ENCODE assay signal across 10 mouse cellular contexts in genomic region chr9:12692329-12692728, GRCm38 (mm10).
DNase-seq lines count a peak whose midpoint lies in the region; ATAC-seq and TF ChIP-seq lines count a peak whose summit lies in the region.
"Had no signal": no experiment of that assay in that cellular context is flagged by ENCODE, and none has a peak within 500 bp of the region (broad histone marks: within the 10 kb centered on the region; RNA-seq: fewer than 3 reads in every experiment).

No protein-coding gene starts in this region.

- no peaks in the 10 kb centered on the region for H3K27me3 ChIP-seq in heart, postnatal 0 days (ENCODE audit: control insufficient read depth, insufficient read depth, low read length)
- no peaks in the 10 kb centered on the region for H3K27me3 ChIP-seq in testis, adult 2 months (ENCODE audit: control insufficient read depth, insufficient read depth, low read length)
- peaks cover 13% of the 10 kb centered on the region; the same call in 1 of the 2 replicates for H3K27me3 ChIP-seq in forebrain, embryonic 10.5 days (ENCODE audit: poor library complexity, severe bottlenecking)

- intact Hi-C loops in heart, postnatal 25 days (cut with DNase I), result no loop called here

- H3K9ac ChIP-seq in heart, postnatal 0 days (replicated peaks; ENCODE audit: low read depth, low read length), result no peak overlapping the region

- H3K4me3 ChIP-seq in heart, postnatal 0 days (ENCODE audit: low read depth, low read length), result no peak overlapping the region
- no peak overlapping the region for H3K4me3 ChIP-seq in testis, adult 2 months (ENCODE audit: control insufficient read depth, low read depth, low read length)
- no peak overlapping the region for H3K4me3 ChIP-seq in forebrain, embryonic 10.5 days

- no peak for ATAC-seq in heart, postnatal 0 days (ENCODE audit: insufficient read depth, low read depth)

- no peak overlapping the region for H3K27ac ChIP-seq in heart, postnatal 0 days (ENCODE audit: low read depth)
- no peak overlapping the region for H3K27ac ChIP-seq in testis, adult 2 months (ENCODE audit: control insufficient read depth, insufficient read depth, low read depth, low read length)
- no peak overlapping the region for H3K27ac ChIP-seq in forebrain, embryonic 10.5 days

- WGBS in heart, postnatal 0 days, result 46% methylated on average over 4 of the region's 4 CpGs
- 48% methylated on average over 4 of the region's 4 CpGs for WGBS in forebrain, embryonic 10.5 days

- H3K4me1 ChIP-seq in heart, postnatal 0 days (ENCODE audit: control insufficient read depth, insufficient read depth), result no peaks in the 10 kb centered on the region
- no peaks in the 10 kb centered on the region for H3K4me1 ChIP-seq in testis, adult 2 months (ENCODE audit: control insufficient read depth, insufficient read depth, low read length)
- peaks cover 22% of the 10 kb centered on the region for H3K4me1 ChIP-seq in forebrain, embryonic 10.5 days

- TF ChIP-seq CTCF in heart, postnatal 0 days (IDR thresholded peaks at IDR 0.05; ENCODE audit: low read depth), result peak; percentile 26; the same call in 1 of the 2 replicates
- peak; percentile 88 for TF ChIP-seq CTCF in testis, adult 2 months (IDR thresholded peaks at IDR 0.05; ENCODE audit: control insufficient read depth, insufficient read depth, insufficient replicate concordance, low read depth, low read length)

- TF ChIP-seq POLR2A in testis, adult 2 months (IDR thresholded peaks at IDR 0.05; ENCODE audit: control insufficient read depth, low read depth, low read length), result no peak

- TF ChIP-seq EP300 in heart, postnatal 0 days (IDR thresholded peaks at IDR 0.05; ENCODE audit: low read depth), result no peak

- DNase-seq in heart, postnatal 0 days (ENCODE audit: low spot score), result no peak
- DNase-seq in heart, postnatal 25 days (ENCODE audit: low spot score), result no peak
- DNase-seq in ovary, postnatal 14 days (ENCODE audit: low spot score), result peak; percentile 2
- DNase-seq in ovary, postnatal 10 days (ENCODE audit: low spot score), result no peak
- peak; percentile 9 for DNase-seq in embryo, embryonic 10.5 days (ENCODE audit: low spot score)
- no peak for DNase-seq in right cerebral cortex, postnatal 25 days
- no peak for DNase-seq in forebrain, embryonic 10.5 days (ENCODE audit: extremely low spot score, low spot score)
- DNase-seq: lung, postnatal 14 days had no signal

- no peaks in the 10 kb centered on the region for H3K36me3 ChIP-seq in heart, postnatal 0 days (replicated peaks; ENCODE audit: control insufficient read depth, insufficient read depth, low read length)
- H3K36me3 ChIP-seq in testis, adult 2 months (ENCODE audit: control insufficient read depth, insufficient read depth, low read length), result no peaks in the 10 kb centered on the region
- H3K36me3 ChIP-seq in forebrain, embryonic 10.5 days (replicated peaks), result no peaks in the 10 kb centered on the region

- H3K4me2 ChIP-seq in heart, postnatal 0 days (ENCODE audit: low read depth, low read length), result no peak overlapping the region
- H3K4me2 ChIP-seq: heart, embryonic 11.5 days had no signal

- H3K9me3 ChIP-seq in heart, postnatal 0 days (replicated peaks; ENCODE audit: control insufficient read depth, low read length), result no peaks in the 10 kb centered on the region
- no peaks in the 10 kb centered on the region for H3K9me3 ChIP-seq in forebrain, embryonic 10.5 days

Comparison
In these comparisons a context has a peak if more than half of its experiments do, and no peak if none do; other contexts are left out.
1. DNase-seq: peak in ovary, postnatal 14 days (single experiment) and embryo, embryonic 10.5 days (single experiment); none in heart, postnatal 0 days (single experiment), heart, postnatal 25 days (single experiment), ovary, postnatal 10 days (single experiment), right cerebral cortex, postnatal 25 days (single experiment) and forebrain, embryonic 10.5 days (single experiment).